Mouse (Mus musculus) liver, postnatal 0 days (tissue): Measurements from ENCODE around the gene BC055324.

Source experiments
- CTCF ChIP-seq: sonication (generic); IDR thresholded peaks from 2 replicates; pipeline ENCODE4 v1.5.1; 2016; ENCODE audit warnings: antibody characterized with exemption, low read depth
- EP300 ChIP-seq: IDR thresholded peaks from 2 replicates; pipeline ENCODE4 v1.6.1; 2016; ENCODE audit warnings: antibody characterized with exemption, low read depth, mild to moderate bottlenecking

- TF ChIP-seq CTCF (no peak), EP300 (no peak)
Observed at GRCm38 (mm10) chr1:163908389-163908788, 86.2 kb downstream of the BC055324 start.
